Mouse (Mus musculus) kidney, adult 9 months (tissue): ENCODE results near the gene Arid1a.
"Not testable (repeated sequence)": the region's sequence is repeated elsewhere in the genome, so short reads cannot be mapped to it uniquely, and the experiment has no call there.

Source experiments
- DNase-seq: peaks from one replicate; pipeline ENCODE4 v3.0.0; 2022

The Arid1a gene

DNA sequence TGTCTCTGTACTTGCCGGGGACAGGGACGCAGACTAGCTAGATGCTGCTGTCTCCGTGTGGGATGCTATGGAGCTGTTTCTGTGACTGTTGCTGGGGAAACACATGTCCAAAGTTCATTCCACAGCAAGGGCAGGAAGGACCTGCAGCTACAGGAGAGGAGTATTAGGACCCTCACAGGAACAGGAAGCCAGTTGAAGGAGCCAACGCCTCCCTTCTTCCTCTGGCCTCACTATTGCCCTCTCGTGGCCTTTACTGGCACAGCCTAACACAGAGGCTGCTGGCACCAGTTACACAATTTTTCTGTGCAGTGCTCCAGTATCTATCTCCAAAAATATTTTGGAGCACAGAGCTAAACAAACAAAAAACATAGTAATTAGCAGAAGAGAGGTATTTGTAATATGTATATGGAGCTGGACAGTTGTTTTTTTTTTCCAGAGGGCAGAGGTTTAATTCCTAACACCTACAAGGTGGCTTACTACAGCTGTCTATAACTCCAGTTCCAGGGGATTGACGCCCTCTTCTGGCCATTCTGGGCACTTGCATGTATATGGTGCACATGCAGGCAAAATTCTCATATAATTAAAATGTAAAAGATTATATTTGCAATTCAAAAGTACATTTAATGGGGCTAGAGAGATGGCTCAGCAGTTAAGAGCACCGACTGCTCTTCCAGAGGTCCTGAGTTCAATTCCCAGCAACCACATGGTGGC, 106.4 kb downstream of the Arid1a start, which contains the start of gene Zdhhc18:
Gene Zdhhc18 (minus strand): TSS at position 166 of the 711 bp plus-strand sequence.
- peak; percentile 92 for DNase-seq

DNA sequence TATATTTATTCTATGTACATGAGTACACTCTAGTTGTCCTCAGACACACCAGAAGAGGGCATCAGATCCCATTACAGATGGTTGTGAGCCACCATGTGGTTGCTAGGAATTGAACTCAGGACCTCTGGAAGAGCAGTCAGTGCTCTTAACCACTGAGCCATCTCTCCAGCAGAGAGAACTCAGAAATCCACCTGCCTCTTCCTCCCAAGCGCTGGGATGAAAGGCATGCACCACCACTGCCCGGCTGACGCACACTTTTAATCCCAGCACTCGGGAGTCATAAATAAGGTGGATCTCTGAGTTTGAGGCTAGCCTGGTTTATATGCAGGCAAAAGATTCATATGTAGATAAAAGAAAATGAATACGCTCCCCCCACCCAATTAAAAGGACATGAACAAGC, 107.1 kb downstream of the Arid1a start:
- not testable (repeated sequence) for DNase-seq

DNA sequence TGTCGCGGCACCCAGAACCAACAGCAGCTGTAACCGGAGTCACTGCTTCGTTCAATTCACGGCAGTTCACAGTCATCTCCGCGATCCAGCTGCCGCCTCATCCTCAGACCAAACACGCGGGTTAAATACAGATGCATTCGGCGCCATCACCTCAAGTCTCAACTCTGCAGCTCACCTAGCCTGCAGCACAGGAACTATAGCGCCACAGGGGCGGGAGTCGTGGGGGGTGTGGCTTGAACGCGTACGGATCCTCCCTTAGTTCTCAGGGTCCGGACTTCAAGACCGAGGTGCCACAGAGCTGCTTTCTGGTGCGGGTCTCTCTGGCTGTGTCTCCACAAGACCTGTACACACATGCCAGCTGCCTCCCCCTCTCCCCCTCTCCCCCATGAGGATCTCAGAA, 110.9 kb downstream of the Arid1a start:
- no peak for DNase-seq

DNA sequence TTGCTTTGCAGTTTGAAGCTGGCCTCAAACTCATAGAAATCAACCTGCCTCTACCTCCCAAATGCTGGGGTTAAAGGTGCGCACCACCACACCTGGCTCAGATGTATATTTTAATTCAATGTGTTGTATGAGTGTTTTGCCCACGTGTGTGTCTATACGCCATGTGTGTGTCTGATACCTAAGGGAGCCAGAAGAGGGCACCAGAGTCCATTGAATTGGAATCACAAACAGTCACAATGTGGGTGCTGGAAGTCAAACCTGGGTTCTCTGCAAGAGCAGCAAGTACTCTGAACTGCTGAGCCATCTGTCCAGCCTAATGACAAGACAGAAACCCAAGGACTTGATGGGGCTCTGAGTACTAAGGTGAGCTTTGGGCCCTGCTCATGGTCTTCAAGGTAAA, 111.4 kb downstream of the Arid1a start:
- no peak for DNase-seq

DNA sequence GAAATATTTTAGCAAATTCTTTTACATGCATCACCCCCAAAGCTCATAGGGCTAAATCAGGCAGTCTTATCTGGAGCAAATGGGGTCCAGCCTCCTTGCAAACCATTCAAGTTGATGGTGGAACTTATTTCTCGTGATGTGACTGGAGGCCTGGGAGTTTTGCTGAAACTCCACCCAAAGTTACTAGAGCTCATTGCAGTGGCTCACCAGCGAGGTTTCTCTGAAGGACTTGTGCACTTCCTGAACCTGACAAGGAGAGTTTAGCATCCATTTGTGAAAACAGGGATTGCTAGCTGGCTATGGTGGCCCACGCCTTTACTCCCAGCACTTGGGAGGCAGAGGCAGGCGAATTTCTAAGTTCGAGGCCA, 122.5 kb downstream of the Arid1a start:
- DNase-seq, result no peak

DNA sequence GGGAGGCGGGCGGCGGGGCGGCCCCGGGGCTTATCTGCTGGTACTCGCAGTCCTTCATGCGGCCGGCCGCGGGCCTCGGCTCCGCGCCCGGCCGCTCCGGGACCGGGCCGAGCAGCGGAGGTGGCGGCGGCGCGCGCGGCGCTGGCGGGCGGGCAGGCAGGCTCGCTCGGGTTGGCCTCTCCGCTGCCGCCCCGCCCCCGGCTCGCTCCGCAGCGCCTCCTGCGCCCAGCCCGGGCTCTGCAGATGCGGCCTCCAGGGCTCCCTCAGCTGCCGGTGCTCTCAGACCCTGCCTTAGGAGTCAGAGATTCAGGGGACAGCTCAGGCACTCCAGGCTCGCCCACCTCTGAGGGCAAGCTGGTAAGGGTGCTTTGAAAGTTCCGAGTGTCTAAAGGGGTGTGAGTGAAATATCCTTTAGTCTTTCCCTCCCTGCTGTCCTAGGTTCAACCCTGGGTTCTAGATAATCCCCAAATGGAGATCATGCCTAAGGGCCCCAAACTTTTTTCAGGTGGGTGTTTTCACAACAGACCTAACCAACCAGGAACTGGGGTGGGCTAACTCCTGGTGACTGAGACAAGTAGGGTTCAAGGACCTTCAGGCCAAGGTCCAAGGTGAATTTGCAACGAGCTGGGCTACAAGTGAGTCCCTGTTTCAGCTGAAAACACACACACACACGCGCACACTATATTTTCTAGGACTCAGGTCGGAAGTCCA, 123.1 kb downstream of the Arid1a start:
- DNase-seq, result peak; percentile 92

DNA sequence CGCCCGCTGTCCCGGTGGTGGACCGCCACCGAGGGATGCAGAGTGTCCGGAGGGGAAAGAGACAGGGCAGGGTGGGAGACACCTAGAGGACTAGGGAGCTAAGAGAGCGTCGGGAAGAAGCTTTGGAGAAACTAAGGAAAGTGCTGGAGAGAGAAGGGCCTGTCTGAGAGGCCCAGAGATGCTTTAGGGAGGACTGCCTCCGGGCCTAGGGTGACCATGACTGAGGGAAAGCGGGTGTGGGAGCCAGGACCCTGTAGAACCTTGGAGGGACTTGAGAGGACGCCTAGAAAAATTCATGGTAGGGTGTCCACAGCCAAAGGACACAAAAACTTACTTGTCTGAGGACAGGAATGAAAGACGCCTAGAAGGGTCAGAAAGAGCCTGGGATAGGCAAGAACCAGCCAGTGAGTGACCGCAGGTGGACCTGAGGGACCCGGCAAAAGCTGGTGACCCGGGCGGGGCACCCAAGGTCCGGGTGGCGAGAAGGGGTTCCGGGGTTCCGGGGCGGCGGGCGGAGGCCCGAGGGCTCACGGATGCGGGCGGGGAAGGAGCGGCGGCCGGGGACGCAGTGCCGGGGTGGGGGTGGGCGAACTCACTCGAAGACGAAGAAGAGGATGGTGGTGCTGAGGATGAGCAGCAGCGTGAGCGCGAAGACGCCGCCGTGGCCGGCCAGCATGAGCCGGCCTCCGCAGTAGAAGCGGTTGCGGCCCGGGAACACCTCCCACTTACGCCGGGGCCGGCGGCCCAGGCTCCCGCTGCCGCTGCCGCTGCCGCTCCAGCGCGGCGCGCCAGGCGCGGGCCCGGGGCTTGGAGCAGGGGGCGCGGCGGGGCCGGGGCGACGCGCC, 123.9 kb downstream of the Arid1a start:
- no peak for DNase-seq

DNA sequence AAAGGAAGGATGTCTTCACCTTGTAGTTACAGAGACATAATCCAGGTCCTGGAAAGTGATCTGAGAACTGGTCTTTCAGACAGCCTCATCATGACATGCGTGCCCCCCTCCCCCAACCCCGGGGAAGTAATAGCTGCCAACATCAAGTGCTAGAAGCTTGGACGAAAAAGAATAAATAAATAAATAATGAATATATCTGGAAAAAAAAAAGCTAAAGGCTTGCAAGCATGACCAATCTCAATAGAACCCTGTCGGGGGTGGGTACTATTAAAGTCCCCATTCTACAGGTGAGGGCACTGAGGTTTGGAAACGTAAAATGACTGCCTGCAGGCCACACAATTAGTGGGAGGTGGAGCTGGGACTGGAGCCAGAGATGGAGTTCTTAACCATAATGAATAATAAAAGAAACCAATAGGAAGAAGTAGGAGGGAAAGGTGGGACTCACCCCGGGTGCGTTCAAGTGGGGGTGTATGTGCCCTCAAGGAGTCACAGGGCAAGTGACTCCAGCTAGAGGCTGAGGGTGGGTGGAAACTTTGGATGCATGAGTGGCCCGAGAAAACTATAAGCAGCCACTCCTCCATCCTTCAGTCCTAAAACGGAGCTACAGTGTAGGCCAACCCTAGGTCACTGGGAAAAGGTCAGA, 124.7 kb downstream of the Arid1a start:
- DNase-seq, result peak; percentile 55

DNA sequence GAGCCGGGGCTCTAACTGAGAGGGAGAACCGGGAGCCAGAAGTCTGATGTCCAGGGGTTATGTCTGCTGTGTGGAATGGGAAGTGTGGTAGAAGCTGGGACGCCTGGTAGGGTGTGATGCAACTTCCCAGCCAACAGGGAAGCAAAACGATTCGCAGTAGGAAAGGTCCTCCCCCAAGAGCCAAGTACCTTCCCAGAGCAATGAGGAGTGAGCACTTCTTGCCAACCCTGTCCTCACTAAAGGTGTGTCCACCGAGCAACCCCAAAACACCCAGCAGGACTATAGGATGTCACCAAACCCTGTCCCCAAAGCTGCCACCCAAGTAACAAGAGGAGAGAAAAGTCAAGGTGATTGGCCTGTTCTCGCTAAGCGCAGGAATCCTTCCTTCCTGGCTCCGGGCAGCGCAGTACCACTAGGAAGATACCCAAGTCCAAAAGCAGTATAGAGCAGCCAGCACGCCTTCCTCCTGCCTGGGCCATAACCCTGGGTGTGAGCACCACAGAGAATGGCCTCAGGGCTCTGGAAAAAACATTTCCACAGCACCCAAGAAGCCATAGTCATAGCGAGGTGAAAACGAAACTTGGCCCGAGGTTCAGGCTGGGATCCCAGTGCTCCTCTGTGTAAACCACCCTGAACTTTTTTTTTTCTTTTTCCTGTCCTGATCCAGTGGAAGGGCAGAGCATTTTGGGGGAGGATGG, 125.3 kb downstream of the Arid1a start:
- peak; percentile 42 for DNase-seq

DNA sequence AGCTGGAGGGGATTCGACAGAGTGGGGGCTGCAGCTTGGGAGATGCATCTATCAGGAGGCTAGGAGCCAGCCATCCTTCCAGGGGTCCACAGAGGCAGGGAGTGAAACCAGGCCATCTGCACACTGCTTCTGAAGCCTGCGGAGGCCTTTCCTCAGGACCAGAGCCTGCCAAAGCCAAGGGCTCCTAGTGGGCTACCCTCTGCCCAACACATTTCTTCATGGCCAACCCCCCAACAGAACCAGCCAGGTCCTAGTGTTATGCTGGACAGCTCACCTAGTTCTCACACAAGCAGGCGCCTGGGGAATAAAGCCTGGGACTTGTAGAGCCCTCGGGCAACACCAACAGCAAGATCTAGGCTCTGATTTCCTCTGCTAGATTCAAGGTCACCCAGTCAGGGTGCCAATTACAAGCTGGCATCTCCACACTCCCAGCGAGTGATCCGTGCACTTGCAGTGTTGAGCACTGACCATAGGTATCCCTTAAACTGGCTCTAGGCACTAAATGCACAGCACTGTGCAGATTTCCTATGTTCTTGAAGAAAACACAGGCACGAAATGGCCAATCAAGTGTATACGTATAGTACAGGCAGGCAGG, 126.1 kb downstream of the Arid1a start:
- DNase-seq, result no peak

DNA sequence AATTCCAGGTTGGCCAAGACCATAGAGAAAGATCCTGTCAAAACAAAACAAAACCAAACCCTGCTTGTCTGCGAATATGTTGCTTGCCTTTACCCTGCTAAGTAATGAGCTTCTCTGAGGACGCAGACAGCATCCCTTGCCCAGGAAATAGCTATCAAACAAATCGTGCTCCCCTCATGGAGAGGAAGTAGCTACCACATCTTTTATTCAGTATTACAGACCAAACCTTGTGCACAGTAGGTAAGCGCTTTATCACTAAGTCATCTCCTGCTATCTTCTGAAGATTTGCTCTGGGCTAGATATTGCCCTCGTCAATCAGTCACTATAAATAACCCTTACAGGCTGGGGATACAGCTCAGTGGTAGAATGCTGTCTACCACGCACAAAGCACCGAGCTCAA, 127.4 kb downstream of the Arid1a start:
- DNase-seq, result no peak
